Mouse (Mus musculus): Measurements from ENCODE around the gene Rln3. TPM values are rescaled to one million over a fixed set of nuclear protein-coding genes. Genes with fewer than 3 reads are reported as not detected.

The Rln3 gene
- total and polyA plus RNA-seq, 3 experiments = not detected

Other genes starting within 250 kb of the Rln3 start
- 12.5 and 14.8 TPM in 2 replicates for gene Adgrl1, start 144.9 kb downstream of the Rln3 start, total RNA-seq (2012; rRNA removed)
- gene Adgrl1, start 144.9 kb downstream of the Rln3 start, total RNA-seq (2014; rRNA removed) = 3.5 and 4.4 TPM in 2 replicates
- 9.7 and 14.5 TPM in 2 replicates for gene Adgrl1, start 144.9 kb downstream of the Rln3 start, polyA plus RNA-seq (2012; ENCODE audit: insufficient read length, low read depth)
- gene Gm10644, start 89.8 kb downstream of the Rln3 start, total RNA-seq (2012; rRNA removed) = 1.1 and 1.7 TPM in 2 replicates
- 0.58 TPM in 2 replicates for gene Gm10644, start 89.8 kb downstream of the Rln3 start, total RNA-seq (2014; rRNA removed)
- 0.44 and 0.72 TPM in 2 replicates for gene Gm10644, start 89.8 kb downstream of the Rln3 start, polyA plus RNA-seq (2012; ENCODE audit: insufficient read length, low read depth)
- gene Asf1b, start 89.5 kb downstream of the Rln3 start, total RNA-seq (2012; rRNA removed) = 71.1 and 94.5 TPM in 2 replicates
- 58.9 and 62.2 TPM in 2 replicates for gene Asf1b, start 89.5 kb downstream of the Rln3 start, total RNA-seq (2014; rRNA removed)
- 86.3 and 101 TPM in 2 replicates for gene Asf1b, start 89.5 kb downstream of the Rln3 start, polyA plus RNA-seq (2012; ENCODE audit: insufficient read length, low read depth)
- gene Prkaca, start 72.0 kb downstream of the Rln3 start, total RNA-seq (2012; rRNA removed) = 16.9 and 18.5 TPM in 2 replicates
- gene Prkaca, start 72.0 kb downstream of the Rln3 start, total RNA-seq (2014; rRNA removed) = 14.0 and 14.7 TPM in 2 replicates
- 23.4 and 27.3 TPM in 2 replicates for gene Prkaca, start 72.0 kb downstream of the Rln3 start, polyA plus RNA-seq (2012; ENCODE audit: insufficient read length, low read depth)
- 54.5 and 62.6 TPM in 2 replicates for gene Samd1, start 47.3 kb downstream of the Rln3 start, total RNA-seq (2012; rRNA removed)
- gene Samd1, start 47.3 kb downstream of the Rln3 start, total RNA-seq (2014; rRNA removed) = 37.4 and 42.3 TPM in 2 replicates
- 38.9 and 42.1 TPM in 2 replicates for gene Samd1, start 47.3 kb downstream of the Rln3 start, polyA plus RNA-seq (2012; ENCODE audit: insufficient read length, low read depth)
- 0.38 and 0.80 TPM in 2 replicates for gene 1700067K01Rik, start 43.5 kb downstream of the Rln3 start, total RNA-seq (2012; rRNA removed)
- not detected in 2 replicates for gene 1700067K01Rik, start 43.5 kb downstream of the Rln3 start, total RNA-seq (2014; rRNA removed)
- 0.55 and 0.67 TPM in 2 replicates for gene 1700067K01Rik, start 43.5 kb downstream of the Rln3 start, polyA plus RNA-seq (2012; ENCODE audit: insufficient read length, low read depth)
- gene 2210011C24Rik, start 32.8 kb downstream of the Rln3 start, total RNA-seq (2012; rRNA removed) = not detected in 2 replicates
- gene 2210011C24Rik, start 32.8 kb downstream of the Rln3 start, total RNA-seq (2014; rRNA removed) = not detected in 2 replicates
- not detected in 2 replicates for gene 2210011C24Rik, start 32.8 kb downstream of the Rln3 start, polyA plus RNA-seq (2012; ENCODE audit: insufficient read length, low read depth)
- gene Palm3, start 23.5 kb downstream of the Rln3 start, total RNA-seq (2012; rRNA removed) = 0.13 TPM in 2 replicates
- gene Palm3, start 23.5 kb downstream of the Rln3 start, total RNA-seq (2014; rRNA removed) = 0.12 and 0.16 TPM in 2 replicates
- gene Palm3, start 23.5 kb downstream of the Rln3 start, polyA plus RNA-seq (2012; ENCODE audit: insufficient read length, low read depth) = 0.44 and 0.77 TPM in 2 replicates
- gene Il27ra, start 2.4 kb downstream of the Rln3 start, total RNA-seq (2012; rRNA removed) = 0.97 and 1.4 TPM in 2 replicates
- 2.1 and 2.3 TPM in 2 replicates for gene Il27ra, start 2.4 kb downstream of the Rln3 start, total RNA-seq (2014; rRNA removed)
- 2.4 and 3.0 TPM in 2 replicates for gene Il27ra, start 2.4 kb downstream of the Rln3 start, polyA plus RNA-seq (2012; ENCODE audit: insufficient read length, low read depth)
- 0.55 and 0.76 TPM in 2 replicates for gene Gm10643, start 20.1 kb upstream of the Rln3 start, total RNA-seq (2012; rRNA removed)
- 0.39 and 0.42 TPM in 2 replicates for gene Gm10643, start 20.1 kb upstream of the Rln3 start, total RNA-seq (2014; rRNA removed)
- 0.14 TPM in 1 of 2 replicates, not detected in the other for gene Gm10643, start 20.1 kb upstream of the Rln3 start, polyA plus RNA-seq (2012; ENCODE audit: insufficient read length, low read depth)
- gene Rfx1, start 21.8 kb upstream of the Rln3 start, total RNA-seq (2012; rRNA removed) = 9.9 and 10.8 TPM in 2 replicates
- gene Rfx1, start 21.8 kb upstream of the Rln3 start, total RNA-seq (2014; rRNA removed) = 3.2 and 3.5 TPM in 2 replicates
- gene Rfx1, start 21.8 kb upstream of the Rln3 start, polyA plus RNA-seq (2012; ENCODE audit: insufficient read length, low read depth) = 10.7 and 13.1 TPM in 2 replicates
- 44.3 and 47.9 TPM in 2 replicates for gene Dcaf15, start 59.8 kb upstream of the Rln3 start, total RNA-seq (2012; rRNA removed)
- 38.5 and 39.3 TPM in 2 replicates for gene Dcaf15, start 59.8 kb upstream of the Rln3 start, total RNA-seq (2014; rRNA removed)
- gene Dcaf15, start 59.8 kb upstream of the Rln3 start, polyA plus RNA-seq (2012; ENCODE audit: insufficient read length, low read depth) = 48.3 and 50.7 TPM in 2 replicates
- 0.92 and 0.98 TPM in 2 replicates for gene Podnl1, start 81.0 kb upstream of the Rln3 start, total RNA-seq (2012; rRNA removed)
- gene Podnl1, start 81.0 kb upstream of the Rln3 start, total RNA-seq (2014; rRNA removed) = 1.8 and 2.0 TPM in 2 replicates
- gene Podnl1, start 81.0 kb upstream of the Rln3 start, polyA plus RNA-seq (2012; ENCODE audit: insufficient read length, low read depth) = 2.8 TPM in 2 replicates
- 7.8 and 8.2 TPM in 2 replicates for gene Cc2d1a, start 102.9 kb upstream of the Rln3 start, total RNA-seq (2012; rRNA removed)
- 2.5 and 2.8 TPM in 2 replicates for gene Cc2d1a, start 102.9 kb upstream of the Rln3 start, total RNA-seq (2014; rRNA removed)
- gene Cc2d1a, start 102.9 kb upstream of the Rln3 start, polyA plus RNA-seq (2012; ENCODE audit: insufficient read length, low read depth) = 10.5 and 11.4 TPM in 2 replicates
- 0.04 TPM in 1 of 2 replicates, not detected in the other for gene 4930432K21Rik, start 103.0 kb upstream of the Rln3 start, total RNA-seq (2012; rRNA removed)
- 0.09 TPM in 1 of 2 replicates, not detected in the other for gene 4930432K21Rik, start 103.0 kb upstream of the Rln3 start, total RNA-seq (2014; rRNA removed)
- gene 4930432K21Rik, start 103.0 kb upstream of the Rln3 start, polyA plus RNA-seq (2012; ENCODE audit: insufficient read length, low read depth) = not detected in 2 replicates
- not detected in 2 replicates for gene Nanos3, start 140.2 kb upstream of the Rln3 start, total RNA-seq (2012; rRNA removed)
- gene Nanos3, start 140.2 kb upstream of the Rln3 start, total RNA-seq (2014; rRNA removed) = not detected in 2 replicates
- gene Nanos3, start 140.2 kb upstream of the Rln3 start, polyA plus RNA-seq (2012; ENCODE audit: insufficient read length, low read depth) = not detected in 2 replicates
- 6.3 and 9.7 TPM in 2 replicates for gene Zswim4, start 192.1 kb upstream of the Rln3 start, total RNA-seq (2012; rRNA removed)
- 4.7 and 4.9 TPM in 2 replicates for gene Zswim4, start 192.1 kb upstream of the Rln3 start, total RNA-seq (2014; rRNA removed)
- 6.5 and 9.1 TPM in 2 replicates for gene Zswim4, start 192.1 kb upstream of the Rln3 start, polyA plus RNA-seq (2012; ENCODE audit: insufficient read length, low read depth)
- 225 and 266 TPM in 2 replicates for gene D8Ertd738e, start 204.7 kb upstream of the Rln3 start, total RNA-seq (2012; rRNA removed)
- 213 and 228 TPM in 2 replicates for gene D8Ertd738e, start 204.7 kb upstream of the Rln3 start, total RNA-seq (2014; rRNA removed)
- 217 and 262 TPM in 2 replicates for gene D8Ertd738e, start 204.7 kb upstream of the Rln3 start, polyA plus RNA-seq (2012; ENCODE audit: insufficient read length, low read depth)
- 51.6 and 58.6 TPM in 2 replicates for gene Mri1, start 212.3 kb upstream of the Rln3 start, total RNA-seq (2012; rRNA removed)
- gene Mri1, start 212.3 kb upstream of the Rln3 start, total RNA-seq (2014; rRNA removed) = 79.7 and 102 TPM in 2 replicates
- gene Mri1, start 212.3 kb upstream of the Rln3 start, polyA plus RNA-seq (2012; ENCODE audit: insufficient read length, low read depth) = 62.1 and 70.8 TPM in 2 replicates
- gene Ccdc130, start 225.4 kb upstream of the Rln3 start, total RNA-seq (2012; rRNA removed) = 7.8 and 13.2 TPM in 2 replicates
- 5.7 and 6.0 TPM in 2 replicates for gene Ccdc130, start 225.4 kb upstream of the Rln3 start, total RNA-seq (2014; rRNA removed)
- 10.7 and 13.0 TPM in 2 replicates for gene Ccdc130, start 225.4 kb upstream of the Rln3 start, polyA plus RNA-seq (2012; ENCODE audit: insufficient read length, low read depth)